Mouse (Mus musculus): ENCODE data around the gene Rnf222.

DNA sequence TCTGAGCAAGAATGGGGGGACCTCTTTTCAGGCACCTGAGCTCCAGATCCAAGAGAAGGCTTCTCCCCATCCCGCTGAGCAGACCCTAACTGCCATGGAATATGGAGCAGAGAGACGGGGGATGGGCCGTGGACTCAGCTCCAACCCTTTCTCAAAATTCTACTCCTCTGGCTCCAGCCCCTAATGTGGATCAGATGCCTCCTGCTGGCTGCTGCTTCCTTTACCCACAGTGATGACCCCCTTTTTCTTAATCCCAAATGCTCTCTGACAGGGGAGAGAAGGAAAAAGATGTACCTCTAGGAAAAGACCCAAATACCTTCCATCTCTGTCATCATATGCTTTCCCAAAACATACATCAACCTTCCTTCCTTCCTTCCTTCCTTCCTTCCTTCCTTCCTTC lies 38.6 kb downstream of the Rnf222 start, which contains the start of gene Odf4:
- no peak for TF ChIP-seq EP300 (optimal IDR thresholded peaks at IDR 0.05)
- no peak for TF ChIP-seq CTCF (IDR thresholded peaks at IDR 0.05; ENCODE audit: low read depth)
